Mouse (Mus musculus) ES-E14 (cell line): Measurements from ENCODE around the gene Prss34. TPM values are rescaled to one million over a fixed set of nuclear protein-coding genes. Genes with fewer than 3 reads are reported as not detected.

Experiments
- DNase-seq: peaks from one replicate; pipeline ENCODE4 v3.0.0-alpha.2; 2013; ENCODE audit warnings: low read depth, low spot score
- H3K27ac ChIP-seq: 2 replicates; pipeline ENCODE4 v1.5.1; 2012; ENCODE audit warnings: low read depth, mild to moderate bottlenecking, low read length, moderate library complexity, mixed read lengths; ENCODE audit not compliant: poor library complexity, insufficient read depth, severe bottlenecking
- H3K36me3 ChIP-seq: 2 replicates; pipeline ENCODE4 v1.6.1; 2012; ENCODE audit warnings: mild to moderate bottlenecking, low read length, moderate library complexity, mixed read lengths; ENCODE audit not compliant: control insufficient read depth, poor library complexity, insufficient read depth, severe bottlenecking
- H3K4me1 ChIP-seq, 2 experiments: fragments of 150-350 bp in 1 of 2; sonication (generic) in 1 of 2; 2 replicates each; pipeline ENCODE4 v1.6.1; 2012; ENCODE audit warnings: low read length in 2 of 2, mild to moderate bottlenecking in 1 of 2, mixed read lengths in 1 of 2; ENCODE audit not compliant: control insufficient read depth in 2 of 2, insufficient read depth in 2 of 2, poor library complexity in 1 of 2
- H3K4me3 ChIP-seq, 2 experiments: fragments of 150-350 bp in 1 of 2; sonication (generic) in 1 of 2; 2 replicates each; pipeline ENCODE4 v1.5.1; 2012; ENCODE audit warnings: low read length in 2 of 2, low read depth in 1 of 2, mild to moderate bottlenecking in 1 of 2, mixed read lengths in 1 of 2; ENCODE audit not compliant: insufficient read depth in 1 of 2, poor library complexity in 1 of 2, severe bottlenecking in 1 of 2
- H3K9ac ChIP-seq: 2 replicates; pipeline ENCODE4 v1.6.1; 2012; ENCODE audit warnings: low read depth, mild to moderate bottlenecking, low read length, mixed read lengths; ENCODE audit not compliant: poor library complexity, insufficient read depth, severe bottlenecking
- H3K9me3 ChIP-seq: fragments of 150-350 bp; sonication (generic); 2 replicates; pipeline ENCODE4 v1.6.1; 2012; ENCODE audit warnings: low read depth, mild to moderate bottlenecking, low read length; ENCODE audit not compliant: control insufficient read depth, insufficient read depth
- CHD2 ChIP-seq: IDR thresholded peaks from 2 replicates; pipeline ENCODE4 v1.6.1; 2014; ENCODE audit warnings: mild to moderate bottlenecking, low read depth, low read length, inconsistent platforms
- HCFC1 ChIP-seq: IDR thresholded peaks from 2 replicates; pipeline ENCODE4 v1.6.1; 2012; ENCODE audit warnings: low read length, inconsistent platforms, borderline replicate concordance; ENCODE audit not compliant: insufficient read depth
- MAFK ChIP-seq: IDR thresholded peaks from 2 replicates; pipeline ENCODE4 v1.6.1; 2014; ENCODE audit warnings: mild to moderate bottlenecking, low read depth, low read length, inconsistent platforms; ENCODE audit not compliant: insufficient read depth
- ZC3H11A ChIP-seq: IDR thresholded peaks from 2 replicates; pipeline ENCODE4 v1.6.1; 2012; ENCODE audit warnings: low read depth, mild to moderate bottlenecking, inconsistent platforms, low read length, borderline replicate concordance
- ZNF384 ChIP-seq: IDR thresholded peaks from 2 replicates; pipeline ENCODE4 v1.6.1; 2012; ENCODE audit warnings: low read depth, low read length, inconsistent platforms
- in situ Hi-C, 2 experiments: fragments of 600-800 bp; cut with MboI; formaldehyde crosslinking; loops; one replicate each; pipeline ENCODE4 v1.15.1; 2025; ENCODE audit warnings: low sequenced_read_pairs in 2 of 2, inconsistent platforms in 1 of 2; ENCODE audit not compliant: unreplicated experiment in 2 of 2
- total RNA-seq: library from RNA; depleted of rRNA; stranded (reverse); fragments of 300-350 nt; gene quantifications from 2 replicates; pipeline ENCODE4 v1.2.3, GENCODE M21; 2012

Gene Prss34
- total RNA-seq, 1 experiment, result not detected

DNA sequence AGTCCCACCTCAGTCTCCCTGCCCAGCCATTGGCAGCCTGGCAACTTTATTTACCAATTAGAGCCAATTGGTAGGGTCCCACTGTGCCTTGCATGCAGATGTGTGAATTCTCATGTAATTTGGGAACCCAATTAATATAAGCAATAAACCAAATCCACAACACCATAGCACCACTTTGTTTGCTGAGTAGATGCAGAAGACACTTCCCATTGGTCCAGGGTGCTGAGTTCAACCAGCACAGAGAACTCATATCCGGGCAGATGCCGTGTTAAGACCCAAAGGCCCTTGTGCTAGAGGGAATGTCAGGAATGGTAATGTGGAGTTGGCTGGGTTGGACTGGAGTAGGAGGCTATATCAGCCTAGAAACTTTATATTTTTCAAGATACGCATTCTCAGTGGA lies 22.4 kb upstream of the Prss34 start:
- TF ChIP-seq CHD2, result no peak
- no peak for TF ChIP-seq MAFK
- no peak for TF ChIP-seq ZC3H11A
- TF ChIP-seq ZNF384, result no peak
- TF ChIP-seq HCFC1, result no peak
- peaks cover 0 to 5% of the 10 kb centered on the region in 2 experiments; a peak in 1 of 4 replicates for H3K4me1 ChIP-seq
- H3K9me3 ChIP-seq, result no peaks in the 10 kb centered on the region
- in situ Hi-C loops, result no loop called here
- H3K36me3 ChIP-seq, result peaks cover under 1% of the 10 kb centered on the region; the same call in 1 of the 2 replicates
- H3K4me3 ChIP-seq, result no peak overlapping the region
- no peak overlapping the region for H3K27ac ChIP-seq
- no peak overlapping the region for H3K9ac ChIP-seq
- no peak for DNase-seq

DNA sequence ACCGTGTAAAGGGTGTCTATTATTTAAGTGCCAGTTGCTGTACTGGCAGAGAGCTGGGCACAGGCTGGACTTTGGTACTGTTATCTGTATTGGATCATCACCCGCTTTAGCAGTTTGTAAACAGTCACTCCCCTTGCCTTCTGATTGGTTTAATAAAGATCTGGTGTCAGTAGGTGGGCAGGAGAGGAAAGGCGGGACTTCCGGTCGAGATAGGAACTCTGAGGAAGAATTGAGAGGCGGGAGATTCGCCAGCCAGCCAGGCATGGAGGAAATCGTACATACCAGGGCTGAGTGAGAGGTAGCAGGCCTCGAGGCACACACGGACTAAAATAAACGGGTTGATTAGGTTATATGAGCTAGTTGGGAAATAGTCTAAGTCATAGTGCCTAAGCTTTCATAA lies 16.1 kb upstream of the Prss34 start:
- H3K9ac ChIP-seq, result peak overlapping the region; percentile 85
- H3K4me1 ChIP-seq, result peaks cover 0 to 6% of the 10 kb centered on the region in 2 experiments; a peak in 1 of 4 replicates
- no peaks in the 10 kb centered on the region for H3K9me3 ChIP-seq
- in situ Hi-C loops, result no loop called here
- TF ChIP-seq CHD2, result no peak
- TF ChIP-seq ZC3H11A, result no peak
- H3K4me3 ChIP-seq, result peak overlapping the region; percentile 62 to 67
- DNase-seq, result peak; percentile 86
- H3K36me3 ChIP-seq, result no peaks in the 10 kb centered on the region
- H3K27ac ChIP-seq, result no peak overlapping the region; the same call in 1 of the 2 replicates

- TF ChIP-seq HCFC1, result no peak
- no peak for TF ChIP-seq MAFK
- no peak for TF ChIP-seq ZC3H11A
- no peak for TF ChIP-seq ZNF384
- TF ChIP-seq CHD2, result no peak
- Histone ChIP-seq H3K4me3 (no peak overlapping the region), H3K4me1 (peaks cover 0 to 8% of the 10 kb centered on the region in 2 experiments; a peak in 1 of 4 replicates), H3K27ac (no peak overlapping the region), H3K36me3 (no peaks in the 10 kb centered on the region), H3K9ac (peak overlapping the region; percentile 27; the same call in 1 of the 2 replicates), H3K9me3 (no peaks in the 10 kb centered on the region)
- in situ Hi-C loops, result no loop called here
- DNase-seq, result peak; percentile 87
Observed at GRCm38 (mm10) chr17:25285033-25285432, 13.2 kb upstream of the Prss34 start.

DNA sequence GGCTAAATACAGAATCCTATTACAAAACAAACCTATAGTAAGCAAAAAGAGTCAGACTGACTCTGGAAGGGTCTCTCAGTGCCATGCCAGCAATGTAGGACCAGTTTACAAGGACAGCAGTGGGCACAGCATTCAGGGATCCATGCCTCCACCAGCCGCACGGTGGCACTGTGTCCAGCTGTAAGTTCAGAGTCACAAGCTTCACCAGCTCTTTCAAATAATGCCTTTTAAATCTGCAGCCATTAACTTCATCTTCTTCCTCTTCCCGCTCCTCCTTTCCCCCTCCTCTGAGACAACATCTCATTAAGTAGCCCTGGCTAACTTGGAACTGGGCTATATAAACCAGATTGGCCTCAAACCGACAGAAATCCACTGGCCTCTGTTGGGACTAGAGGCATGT lies 9.4 kb upstream of the Prss34 start:
- no peak overlapping the region for H3K4me3 ChIP-seq
- H3K4me1 ChIP-seq, result peaks cover 0 to 5% of the 10 kb centered on the region in 2 experiments; a peak in 1 of 4 replicates
- no peaks in the 10 kb centered on the region for H3K9me3 ChIP-seq
- DNase-seq, result peak; percentile 37
- no peak for TF ChIP-seq HCFC1
- TF ChIP-seq MAFK, result no peak
- TF ChIP-seq ZC3H11A, result no peak
- no peak for TF ChIP-seq ZNF384
- no peak for TF ChIP-seq CHD2
- no peak overlapping the region for H3K27ac ChIP-seq
- no peak overlapping the region for H3K9ac ChIP-seq
- no peaks in the 10 kb centered on the region for H3K36me3 ChIP-seq
- in situ Hi-C loops, result no loop called here

DNA sequence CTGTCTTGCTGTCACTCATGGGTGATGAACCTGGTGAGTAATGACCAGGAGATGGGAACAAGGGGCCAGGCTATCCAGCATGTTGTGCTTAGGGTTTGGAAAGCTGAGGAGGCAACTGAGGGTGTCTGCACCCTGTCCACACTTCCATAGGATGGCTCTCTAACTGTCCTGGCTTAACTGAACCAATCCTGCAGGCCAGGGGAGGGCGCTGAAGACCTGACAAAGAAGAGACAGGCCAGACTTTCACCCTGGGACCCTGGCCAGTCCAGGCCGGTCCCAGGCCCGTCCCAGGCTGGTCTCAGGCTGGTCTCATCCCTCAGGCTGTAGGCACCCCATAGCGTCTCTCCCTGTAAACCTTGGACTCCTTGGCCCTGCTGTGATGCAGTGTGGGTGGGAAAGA lies 7.8 kb upstream of the Prss34 start:
- TF ChIP-seq CHD2 (no peak), MAFK (no peak), HCFC1 (no peak), ZNF384 (no peak)
- no peaks in the 10 kb centered on the region for H3K9me3 ChIP-seq
- no peak overlapping the region for H3K9ac ChIP-seq
- in situ Hi-C loops, result no loop called here
- H3K36me3 ChIP-seq, result no peaks in the 10 kb centered on the region
- H3K4me3 ChIP-seq, result no peak overlapping the region
- H3K4me1 ChIP-seq, result peaks cover 0 to 3% of the 10 kb centered on the region in 2 experiments; a peak in 1 of 4 replicates
- H3K27ac ChIP-seq, result no peak overlapping the region
- DNase-seq, result no peak
